Mouse (Mus musculus) heart, postnatal 36 days (tissue): ENCODE results near the gene Scarf1. TPM values are rescaled to one million over a fixed set of nuclear protein-coding genes. Genes with fewer than 3 reads are reported as not detected.
A peak's percentile ranks its signal among the peaks of the same experiment; 100 is the strongest.

ENCODE experiments used
- DNase-seq, 2 experiments: peaks; one replicate each; pipeline ENCODE4 v3.0.0; 2021 to 2022
- intact Hi-C: fragments of 180-260 bp; cut with DNase I; formaldehyde crosslinking; loops from one replicate; pipeline ENCODE4 v1.15.1; 2025
- total RNA-seq, 2 experiments: library from RNA; stranded (reverse); gene quantifications; 2 replicates each; pipeline ENCODE4 v1.2.3; 2021

Scarf1 gene
- total RNA-seq, 2 experiments from 2014 or later = 9.1 to 10.3 TPM

- DNase-seq = peak; percentile 96 to 97
- intact Hi-C loops = loop anchor here (2.0 to 5.0 kb wide), 2 partner anchors 48 to 108 kb away; no protein-coding TSS in a partner anchor
Observed at GRCm38 (mm10) chr11:75510627-75510993, 2.7 kb upstream of the Scarf1 start.

- intact Hi-C loops = loop anchor here (2.0 to 5.0 kb wide), 2 partner anchors 48 to 109 kb away; no protein-coding TSS in a partner anchor
- peak; percentile 63 to 66 for DNase-seq
Observed at GRCm38 (mm10) chr11:75511213-75511612, 2.1 kb upstream of the Scarf1 start.

GRCm38 (mm10) chr11:75512301-75513018, 880 bp upstream of the Scarf1 start:
- DNase-seq = no peak

GRCm38 (mm10) chr11:75515186-75515585, 1.8 kb downstream of the Scarf1 start:
- intact Hi-C loops = no loop called here
- no peak for DNase-seq

More at GRCm38 (mm10) chr11:75512301-75513018, 880 bp upstream of the Scarf1 start:
- intact Hi-C loops = loop anchor here (5.0 kb wide), 1 partner anchor 110 kb away; no protein-coding TSS in a partner anchor

DNA sequence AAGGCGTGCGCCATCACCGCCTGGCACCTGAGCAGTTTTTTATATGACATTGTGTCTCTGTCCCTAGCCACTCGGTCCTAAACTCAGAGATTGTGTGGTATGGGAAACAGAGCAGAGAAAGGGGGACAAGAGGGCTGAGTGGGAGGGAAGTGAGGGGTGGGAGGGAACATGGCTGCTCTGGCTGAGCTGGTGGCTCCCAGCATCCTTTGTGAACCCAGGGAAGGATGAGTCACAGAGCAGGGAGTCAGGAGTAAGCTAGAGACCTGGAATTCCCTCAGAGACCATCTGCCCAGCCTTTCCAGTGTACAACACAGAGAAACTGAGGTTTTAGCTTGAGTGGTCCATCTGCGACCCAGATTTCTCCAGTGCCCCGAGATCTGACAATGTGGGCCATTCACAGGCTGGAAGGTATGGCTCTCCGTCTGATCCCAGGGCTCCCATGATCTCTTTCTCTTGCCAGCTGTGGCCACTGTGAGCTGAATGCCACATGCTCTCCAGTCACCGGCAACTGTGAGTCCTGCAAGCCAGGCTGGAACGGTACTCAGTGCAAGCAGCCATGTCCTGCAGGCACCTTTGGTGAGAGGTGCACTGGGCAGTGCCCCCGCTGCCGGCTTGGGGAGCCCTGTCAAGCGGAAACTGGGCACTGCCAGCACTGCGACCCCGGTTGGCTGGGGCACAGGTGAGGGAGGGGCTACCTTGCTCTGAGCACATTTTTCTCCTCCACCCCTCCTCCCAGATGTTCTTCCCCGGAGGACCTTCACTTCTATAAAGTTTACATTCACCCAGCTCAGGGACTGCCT, 6.7 kb downstream of the Scarf1 start:
- intact Hi-C loops = no loop called here
- no peak for DNase-seq

- DNase-seq = no peak
- intact Hi-C loops = no loop called here
Observed at GRCm38 (mm10) chr11:75521609-75522008, 8.3 kb downstream of the Scarf1 start.

DNA sequence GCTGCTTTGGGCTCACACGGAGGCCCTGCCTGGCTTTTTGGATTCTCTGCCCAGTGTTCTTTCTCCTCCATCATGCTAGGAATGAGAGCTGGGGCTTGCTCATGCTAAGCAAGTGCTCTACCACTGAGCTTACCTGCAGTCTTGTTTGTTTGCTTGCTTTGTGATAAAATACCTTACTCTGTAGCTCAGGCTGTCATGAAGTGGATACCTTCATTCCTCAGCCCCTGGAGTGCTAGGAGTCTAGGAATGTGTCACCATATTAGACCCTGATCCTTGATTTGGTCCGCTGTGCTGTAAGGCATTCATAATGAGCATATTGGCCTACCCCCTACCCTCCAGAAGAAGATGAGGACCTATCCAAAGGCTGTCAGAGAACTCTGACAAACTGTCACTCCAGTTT, 9.5 kb downstream of the Scarf1 start:
- intact Hi-C loops = no loop called here
- DNase-seq = no peak

DNA sequence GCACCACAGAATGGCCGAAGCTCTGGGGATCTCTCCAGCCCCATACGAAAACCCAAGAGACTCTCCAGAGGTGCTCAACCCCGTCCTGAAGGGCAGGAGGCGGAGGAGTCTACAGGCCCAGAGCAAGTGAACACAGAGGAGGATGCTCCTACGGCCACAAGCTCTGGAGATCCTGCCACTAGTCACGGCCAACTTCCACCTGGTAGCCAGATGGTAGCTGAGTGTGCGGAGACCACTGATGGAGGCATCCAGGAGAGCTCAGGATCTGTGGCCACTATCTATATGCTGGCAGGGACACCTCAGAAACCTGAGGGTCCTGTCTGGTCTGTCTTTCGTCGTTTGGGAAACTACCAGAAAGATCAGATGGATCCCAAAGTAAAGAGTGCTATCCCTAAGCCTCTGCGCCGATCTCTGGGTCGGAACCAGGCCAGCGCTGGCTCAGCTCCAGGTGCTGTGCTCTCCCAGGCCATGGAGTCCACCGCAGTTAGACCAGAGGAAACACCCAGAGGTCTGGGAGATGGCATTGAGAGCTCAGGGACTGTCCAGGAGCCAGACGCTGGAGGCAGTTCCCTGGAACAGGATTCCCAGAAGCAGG, 12.3 kb downstream of the Scarf1 start:
- DNase-seq = no peak
- intact Hi-C loops = no loop called here

DNA sequence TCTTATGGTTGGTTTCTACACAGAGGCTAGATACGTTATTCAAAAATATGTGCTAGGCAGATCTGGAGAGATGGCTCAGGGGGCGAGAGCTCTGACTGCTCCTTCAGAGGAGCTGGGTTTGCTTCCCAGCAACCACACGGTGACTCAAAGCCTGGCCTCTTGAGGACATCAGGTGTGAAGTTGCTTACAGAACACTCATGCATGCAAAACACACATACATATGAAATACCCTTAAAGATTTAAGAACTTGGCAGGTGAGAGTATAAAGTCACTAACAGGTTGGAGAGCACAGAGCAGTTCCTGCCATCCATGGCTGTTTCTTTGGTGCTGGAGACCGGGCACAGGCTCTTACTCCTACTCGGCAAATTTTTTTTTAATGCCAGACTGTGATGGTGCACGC, 13.6 kb downstream of the Scarf1 start:
- no peak for DNase-seq

GRCm38 (mm10) chr11:75529771-75530170, 16.4 kb downstream of the Scarf1 start:
- DNase-seq = no peak
- intact Hi-C loops = loop anchor here (1.0 kb wide), 1 partner anchor 44 kb away; no protein-coding TSS in a partner anchor

More for the DNA sequence above, 13.6 kb downstream of the Scarf1 start:
- intact Hi-C loops = no loop called here

GRCm38 (mm10) chr11:75530325-75530724, 17.0 kb downstream of the Scarf1 start:
- intact Hi-C loops = loop anchor here (1.0 kb wide), 1 partner anchor 43 kb away; no protein-coding TSS in a partner anchor
- DNase-seq = peak; percentile 98 to 100

DNA sequence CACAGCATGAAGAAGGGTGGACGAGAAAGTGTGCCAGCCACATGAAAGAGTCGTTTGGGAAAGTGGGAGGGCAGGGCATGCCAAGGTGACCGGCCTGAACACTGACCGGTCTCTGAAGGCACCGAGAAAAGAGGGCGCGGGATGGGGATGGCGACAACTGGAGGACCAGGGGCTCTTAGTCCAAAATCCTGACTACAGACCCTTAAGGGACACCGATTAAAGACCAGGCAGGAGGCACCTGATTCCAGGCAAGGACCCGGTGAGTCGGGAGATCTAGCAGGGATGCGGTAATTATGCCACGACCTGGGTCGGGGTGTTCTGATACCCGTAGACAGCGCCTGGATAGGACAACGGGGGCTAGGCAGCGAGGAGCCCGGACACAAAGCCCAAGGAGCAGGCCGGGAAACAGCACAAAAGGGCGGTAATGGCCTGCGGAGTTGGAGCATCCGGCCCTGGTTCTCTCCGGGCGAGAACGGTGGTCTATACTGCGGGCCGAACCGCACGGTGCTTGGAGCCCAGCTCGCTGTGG, 17.6 kb downstream of the Scarf1 start:
- intact Hi-C loops = loop anchor here (1.0 kb wide), 1 partner anchor 42 kb away; no protein-coding TSS in a partner anchor
- no peak for DNase-seq

DNA sequence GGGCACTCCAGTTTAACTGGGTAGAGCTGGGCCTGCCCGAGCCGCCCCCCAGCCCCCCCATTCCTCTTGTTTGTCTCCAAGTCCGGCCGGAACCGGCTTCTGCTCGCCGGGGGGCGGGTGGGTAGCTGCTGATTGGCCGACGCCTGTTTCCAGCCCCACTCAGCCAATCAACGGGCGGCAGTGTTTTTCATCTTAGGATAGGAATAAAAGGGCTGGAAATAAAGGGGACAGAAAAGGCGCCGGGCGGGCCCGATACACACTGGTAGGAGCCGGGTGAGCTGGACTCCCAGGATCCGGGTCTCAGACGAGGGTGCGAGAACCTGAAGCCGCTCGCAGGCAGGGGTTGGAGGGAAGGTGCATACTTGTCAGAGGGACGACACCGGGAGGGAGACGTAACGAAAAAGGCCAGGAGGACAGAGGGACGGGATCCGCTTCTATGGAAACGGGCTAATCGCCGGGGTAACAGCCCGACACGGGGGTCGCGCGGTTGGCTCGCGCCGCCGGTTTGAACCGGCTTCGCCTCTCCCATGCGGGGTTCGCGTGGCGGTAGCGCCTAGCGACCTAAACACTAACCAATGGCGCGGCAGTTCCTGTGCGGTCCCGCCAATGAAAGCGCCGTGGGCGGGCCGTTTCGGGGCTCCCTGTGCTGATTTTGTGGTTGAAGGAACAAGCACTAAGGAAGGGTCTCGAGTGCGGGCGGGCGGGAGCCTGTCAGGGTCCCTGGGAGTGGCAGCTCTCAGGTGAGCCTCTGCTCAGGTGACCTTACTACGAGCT, 18.3 kb downstream of the Scarf1 start, which contains the start of gene Slc43a2:
TSS of gene Slc43a2 (plus strand) at position 226 of the 774 bp plus-strand sequence.
- intact Hi-C loops = no loop called here

DNA sequence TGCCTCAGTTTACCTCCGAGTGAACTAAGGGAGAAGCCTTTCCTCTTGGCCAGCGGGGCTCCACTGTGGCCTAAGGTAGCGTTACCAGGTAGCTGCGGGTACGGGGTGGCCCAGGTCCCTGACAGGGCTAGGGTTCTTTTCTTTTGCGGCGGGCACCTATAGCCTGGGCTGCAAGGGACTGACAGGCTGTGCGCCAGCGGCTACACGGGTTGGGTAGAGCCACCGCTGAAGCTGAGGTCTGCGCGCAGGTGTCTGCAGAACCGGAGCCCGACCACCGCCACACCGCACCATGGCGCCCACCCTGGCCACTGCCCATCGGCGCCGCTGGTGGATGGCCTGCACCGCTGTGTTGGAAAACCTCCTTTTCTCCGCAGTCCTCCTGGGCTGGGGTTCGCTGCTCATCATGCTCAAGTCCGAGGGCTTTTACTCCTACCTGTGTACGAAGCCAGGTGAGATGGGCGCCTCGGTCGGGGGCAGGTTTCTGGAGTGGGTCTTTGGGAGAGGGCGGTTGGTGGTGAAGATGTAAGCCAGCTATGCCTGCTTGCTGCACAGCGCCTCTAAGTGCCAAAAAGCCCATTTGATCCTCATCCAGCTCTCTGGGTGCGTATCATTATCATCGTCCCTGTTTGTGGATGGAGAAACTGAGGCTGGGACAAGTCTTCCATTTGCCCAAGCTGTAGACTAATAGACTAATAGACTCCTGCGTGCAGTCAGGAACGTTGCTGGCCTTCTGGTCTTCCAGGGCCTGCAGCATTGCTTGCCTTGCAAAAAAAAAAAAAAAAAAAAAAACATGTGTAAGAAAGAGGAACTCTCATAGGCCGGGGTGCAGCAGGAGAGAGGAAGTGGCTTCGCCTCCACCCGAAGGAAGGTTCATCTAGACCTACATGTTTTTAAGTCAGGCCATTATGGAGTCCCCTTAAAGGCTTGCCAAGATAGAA, 19.3 kb downstream of the Scarf1 start:
- DNase-seq = no peak
- intact Hi-C loops = no loop called here

More for the DNA sequence above, 18.3 kb downstream of the Scarf1 start, which contains the start of gene Slc43a2:
- DNase-seq = peak; percentile 89 to 91

- no peak for DNase-seq
- intact Hi-C loops = no loop called here
Observed at GRCm38 (mm10) chr11:75533314-75534015, 20.1 kb downstream of the Scarf1 start.

GRCm38 (mm10) chr11:75534286-75535033, 21.1 kb downstream of the Scarf1 start:
- no peak for DNase-seq
- intact Hi-C loops = no loop called here

DNA sequence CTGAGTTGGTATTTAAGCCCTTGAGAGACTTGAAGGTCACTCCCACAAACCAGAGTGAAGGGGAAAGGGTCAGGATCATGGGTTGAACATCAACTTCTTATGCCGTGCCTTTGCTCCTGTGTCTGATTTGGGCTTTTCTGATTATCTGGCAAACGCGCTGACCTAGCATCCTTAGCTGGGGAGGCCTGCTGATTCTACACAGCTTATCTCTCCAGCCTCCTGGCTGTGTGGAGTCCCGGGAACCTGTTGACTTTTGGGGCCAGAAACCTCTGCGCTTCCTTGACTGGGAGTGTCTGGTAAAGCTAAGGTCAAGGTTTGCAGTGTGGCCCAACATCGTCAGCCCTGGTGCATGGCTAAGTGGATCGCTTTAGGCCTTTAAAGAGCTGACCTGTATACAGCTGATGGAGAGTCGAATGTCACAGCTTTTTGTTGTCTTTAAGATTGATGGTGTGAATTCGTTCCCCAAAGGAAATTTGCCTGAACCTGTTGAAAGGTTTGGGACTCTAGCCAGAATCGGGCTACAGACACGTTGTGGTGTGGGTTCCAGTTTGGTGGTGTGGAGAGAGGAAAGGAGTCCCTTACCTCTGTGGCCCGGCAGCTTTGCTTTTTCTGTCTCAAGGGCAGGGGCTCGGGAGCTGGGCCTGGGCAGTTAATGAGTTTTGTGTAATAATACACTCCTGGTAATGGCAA, 21.9 kb downstream of the Scarf1 start:
- intact Hi-C loops = no loop called here
- DNase-seq = no peak
